Mouse (Mus musculus) gonadal fat pad, adult 2 months (tissue): ENCODE measurements around the gene Brinp1. TPM values are rescaled to one million over a fixed set of nuclear protein-coding genes. Genes with fewer than 3 reads are reported as not detected.

Experiments
- DNase-seq: peaks from one replicate; pipeline ENCODE4 v3.0.0-alpha.2; 2012; ENCODE audit warnings: low read depth
- polyA plus RNA-seq: library from polyadenylated mRNA; depleted of rRNA; stranded (reverse); fragments of >200 nt; gene quantifications from 2 replicates; pipeline ENCODE4 v1.2.3, GENCODE M21; 2012; rRNA removed

Gene Brinp1
- polyA plus RNA-seq, result 0.09 and 0.19 TPM in 2 replicates

DNA sequence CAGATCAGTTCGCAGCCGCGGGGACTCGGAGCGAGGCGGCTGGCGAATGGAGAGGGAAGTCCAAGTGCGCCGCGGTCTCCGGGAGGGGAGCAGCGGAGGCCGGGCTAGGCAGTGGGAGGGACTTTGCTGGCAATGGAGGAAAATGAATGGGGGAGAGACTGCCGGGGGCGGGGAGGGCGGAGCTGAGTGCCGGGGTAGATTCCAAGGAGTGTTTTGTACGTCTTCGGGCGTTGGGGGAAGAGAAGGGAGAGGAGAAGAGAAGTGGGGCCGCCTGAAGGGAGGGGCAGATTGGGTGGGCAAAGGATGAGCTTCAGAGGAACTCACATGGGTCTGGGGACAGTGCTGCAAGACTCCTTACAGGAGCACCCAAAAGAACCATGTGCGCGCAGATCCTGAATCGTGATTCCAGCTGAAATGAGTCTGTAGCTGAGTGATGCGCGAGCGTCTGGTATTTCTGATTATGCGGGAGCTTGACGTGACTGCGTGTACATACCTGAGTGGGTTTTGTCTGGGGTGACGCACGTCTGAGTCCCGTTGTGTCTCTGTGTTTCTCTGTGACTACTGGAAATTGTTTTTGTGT, at the start of gene Brinp1:
Gene Brinp1 (minus strand): TSS at position 76 of the 580 bp plus-strand sequence.
- DNase-seq, result no peak

- no peak for DNase-seq
Observed at GRCm38 (mm10) chr4:68957265-68957664, 3.1 kb upstream of the Brinp1 start.

DNA sequence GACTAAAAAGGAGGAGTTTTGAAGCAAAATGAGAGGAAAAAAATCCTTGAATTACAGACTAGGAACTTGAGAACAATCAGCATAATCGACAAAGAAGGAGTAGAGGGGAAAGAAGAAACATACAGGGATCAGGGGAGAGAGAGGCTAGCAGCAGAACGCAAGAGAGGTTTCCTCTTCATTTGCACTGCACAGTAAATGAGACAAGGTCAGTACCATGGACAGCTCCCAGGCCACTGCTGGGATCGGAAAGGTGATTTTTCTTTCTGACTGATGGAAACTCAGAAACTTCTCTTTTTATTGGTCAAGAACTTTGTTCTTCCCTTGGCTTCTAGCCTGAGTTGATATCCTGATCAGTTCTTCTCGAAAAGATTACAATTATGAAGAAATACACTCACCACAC, 1.4 kb upstream of the Brinp1 start:
- no peak for DNase-seq

- no peak for DNase-seq
Observed at GRCm38 (mm10) chr4:68953667-68954321, 403 bp downstream of the Brinp1 start.

- no peak for DNase-seq
Observed at GRCm38 (mm10) chr4:68953131-68953551, 1.1 kb downstream of the Brinp1 start.

DNA sequence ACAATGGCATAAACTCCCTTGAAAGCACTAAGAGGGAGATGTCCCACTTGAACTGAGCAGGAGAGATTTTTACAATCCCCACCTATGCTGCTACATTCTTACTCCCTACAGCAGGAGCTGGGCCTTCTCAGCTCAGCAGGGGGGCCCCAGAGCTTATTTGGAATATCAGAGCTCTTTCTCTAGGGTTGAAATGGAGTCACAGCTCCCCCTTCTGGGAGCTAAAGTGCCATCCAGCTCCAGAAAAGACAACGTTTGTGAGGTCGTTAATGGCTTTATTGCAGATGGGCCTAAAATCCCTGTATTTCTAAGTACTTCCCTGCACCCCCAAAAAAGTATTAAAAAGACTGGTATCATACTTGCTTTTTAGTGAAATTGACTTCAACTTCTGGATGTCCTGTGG, 3.6 kb downstream of the Brinp1 start:
- no peak for DNase-seq

DNA sequence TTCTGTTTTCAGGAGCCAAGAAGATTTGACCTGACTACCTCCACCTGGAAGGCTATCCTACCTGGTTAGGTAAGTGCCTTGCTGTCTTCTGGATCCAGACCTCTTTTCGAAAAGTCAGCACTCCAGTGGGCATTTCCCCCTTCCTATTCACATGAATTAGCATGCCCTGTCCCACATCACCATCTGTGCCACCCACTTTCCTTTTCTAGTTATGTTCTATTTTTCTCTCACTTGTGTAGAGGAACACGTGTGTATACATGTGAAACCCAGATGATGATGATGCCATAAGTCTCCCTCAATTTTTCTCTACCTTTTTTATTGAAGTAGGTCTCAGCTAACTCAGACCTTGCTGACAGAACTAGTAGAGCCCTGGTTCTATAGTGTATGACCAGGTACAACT, 11.3 kb downstream of the Brinp1 start:
- DNase-seq, result no peak

DNA sequence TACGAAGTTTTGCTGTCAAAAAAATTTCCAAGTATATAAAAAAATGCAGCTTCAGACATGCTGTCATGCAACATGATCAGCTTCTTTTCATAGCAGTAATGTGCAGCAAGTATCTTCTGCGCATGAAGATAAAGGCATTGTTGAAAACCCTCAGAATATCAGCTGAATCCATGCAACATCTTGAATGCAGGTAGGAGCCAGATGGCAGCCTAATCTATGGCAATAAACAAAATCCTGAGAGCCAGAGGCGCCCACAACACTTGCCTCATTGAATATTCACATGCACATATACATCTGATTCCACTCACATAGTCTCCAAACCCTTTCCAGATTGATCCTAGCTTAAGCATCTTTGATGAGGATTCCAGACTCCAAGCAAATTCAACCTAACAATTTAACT, 24.2 kb downstream of the Brinp1 start:
- no peak for DNase-seq

GRCm38 (mm10) chr4:68926091-68926490, 28.1 kb downstream of the Brinp1 start:
- DNase-seq, result no peak

GRCm38 (mm10) chr4:68922944-68923343, 31.3 kb downstream of the Brinp1 start:
- no peak for DNase-seq

DNA sequence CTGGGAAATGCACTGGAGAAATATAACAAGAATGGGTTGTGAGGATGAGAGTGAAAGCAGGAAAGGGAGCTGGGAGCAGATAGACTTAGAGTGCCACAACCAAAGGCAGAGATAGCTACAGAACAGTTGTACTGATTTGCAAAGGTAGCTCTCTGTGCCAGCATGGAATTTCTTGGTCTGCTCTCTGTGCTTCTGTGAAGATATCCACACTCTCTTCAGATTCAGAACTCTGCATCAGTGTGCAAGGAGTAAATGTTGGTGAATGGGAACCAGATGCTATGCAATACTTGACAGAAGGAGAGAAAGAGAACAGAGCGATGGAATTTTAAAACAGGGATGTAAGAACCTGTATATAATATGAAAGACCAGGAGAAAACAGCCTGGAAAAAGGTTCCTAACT, 31.7 kb downstream of the Brinp1 start:
- DNase-seq, result no peak

DNA sequence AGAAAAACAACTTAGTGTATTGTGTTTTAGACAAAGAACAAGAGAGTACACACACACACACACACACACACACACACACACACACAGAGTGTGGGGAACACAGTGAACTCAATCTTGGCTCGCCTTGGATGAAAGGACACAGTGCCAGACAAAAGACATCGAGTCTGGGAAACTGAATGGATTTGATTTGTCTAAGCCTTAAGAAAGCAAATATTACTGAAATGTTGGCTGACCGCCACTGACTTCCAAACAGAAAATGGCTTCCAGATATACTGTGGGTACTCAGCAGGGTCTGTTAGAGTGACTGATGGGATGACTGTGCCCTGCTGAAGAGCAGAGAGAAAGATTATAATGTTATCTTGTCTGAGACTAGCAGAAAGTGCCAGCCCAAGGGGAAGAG, 34.1 kb downstream of the Brinp1 start:
- DNase-seq, result no peak

DNA sequence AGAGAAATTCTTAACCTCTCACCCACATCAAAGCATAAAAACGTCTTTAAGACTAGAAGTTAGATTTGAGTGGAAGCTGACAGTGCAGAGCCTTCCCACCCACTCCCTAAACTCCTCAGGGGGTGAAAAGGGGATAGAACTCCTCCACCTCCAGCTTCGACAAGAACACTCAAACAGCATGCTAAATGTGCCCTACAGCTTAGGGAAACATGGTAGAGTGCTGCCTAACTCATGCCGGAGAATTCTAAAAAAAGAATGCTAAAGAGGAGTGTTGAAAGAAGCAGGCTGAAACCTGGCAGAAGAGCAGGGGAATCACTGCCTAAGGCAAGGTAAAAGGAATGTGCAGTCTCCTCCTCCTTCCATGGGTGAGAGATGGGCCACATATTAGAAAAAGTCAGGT, 43.3 kb downstream of the Brinp1 start:
- no peak for DNase-seq

DNA sequence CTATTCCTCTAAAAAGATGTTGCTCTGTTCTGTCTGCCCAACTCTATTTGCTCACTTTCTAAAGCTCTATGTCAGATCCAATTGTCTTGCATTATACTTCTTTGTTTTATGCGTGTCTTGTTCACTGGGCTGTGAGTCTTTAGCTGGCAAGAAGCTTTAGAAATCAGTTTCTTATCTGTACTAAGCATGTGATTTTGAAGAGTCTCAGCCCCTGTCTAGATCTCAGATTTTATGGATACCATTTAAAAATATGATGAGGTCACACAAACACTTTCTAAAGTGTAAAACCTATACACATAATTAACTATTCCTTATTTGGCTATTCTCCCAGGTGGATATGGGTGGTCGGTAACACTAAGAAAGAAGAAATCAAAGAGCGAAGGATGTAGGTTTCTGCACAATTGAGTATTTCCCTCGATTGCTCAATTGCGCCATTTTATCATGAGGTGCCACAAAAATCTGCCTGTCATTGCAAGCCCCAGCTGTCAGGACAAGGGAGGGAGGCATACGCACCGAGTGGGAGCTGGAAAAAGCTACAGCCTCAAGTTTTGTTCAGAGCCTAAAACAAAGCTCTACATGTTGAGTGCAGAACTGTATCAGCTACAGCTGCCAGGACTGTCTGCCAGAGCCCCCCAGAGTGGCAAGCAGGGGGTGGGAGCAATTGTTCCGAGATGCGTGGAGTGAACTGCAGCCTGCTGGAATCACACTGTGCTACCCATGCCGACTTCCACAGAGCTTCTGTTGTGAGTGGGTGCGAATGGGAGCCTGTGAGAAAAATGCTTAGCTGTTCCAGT, 47.6 kb downstream of the Brinp1 start:
- no peak for DNase-seq

GRCm38 (mm10) chr4:68890526-68890925, 63.7 kb downstream of the Brinp1 start:
- DNase-seq, result no peak

- no peak for DNase-seq
Observed at GRCm38 (mm10) chr4:68886276-68886675, 67.9 kb downstream of the Brinp1 start.

DNA sequence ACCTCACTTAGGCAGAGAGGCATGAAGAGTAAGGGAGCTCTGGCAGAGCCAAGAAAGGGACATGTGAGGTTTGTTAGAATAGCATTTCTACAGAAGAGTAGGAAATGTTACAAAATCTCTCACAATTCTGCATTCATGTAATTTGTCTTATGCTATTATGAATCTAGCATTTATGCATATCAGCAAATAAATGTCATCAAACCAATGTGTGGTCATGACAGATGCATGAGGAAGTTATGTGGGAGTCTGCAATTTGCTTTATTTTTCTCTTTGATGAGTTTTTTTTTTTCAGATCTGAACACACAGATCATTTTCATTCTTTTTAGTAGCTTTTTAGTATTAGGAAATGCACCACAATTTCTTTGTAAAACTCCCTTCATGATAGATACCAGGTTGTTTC, 82.2 kb downstream of the Brinp1 start:
- DNase-seq, result no peak

DNA sequence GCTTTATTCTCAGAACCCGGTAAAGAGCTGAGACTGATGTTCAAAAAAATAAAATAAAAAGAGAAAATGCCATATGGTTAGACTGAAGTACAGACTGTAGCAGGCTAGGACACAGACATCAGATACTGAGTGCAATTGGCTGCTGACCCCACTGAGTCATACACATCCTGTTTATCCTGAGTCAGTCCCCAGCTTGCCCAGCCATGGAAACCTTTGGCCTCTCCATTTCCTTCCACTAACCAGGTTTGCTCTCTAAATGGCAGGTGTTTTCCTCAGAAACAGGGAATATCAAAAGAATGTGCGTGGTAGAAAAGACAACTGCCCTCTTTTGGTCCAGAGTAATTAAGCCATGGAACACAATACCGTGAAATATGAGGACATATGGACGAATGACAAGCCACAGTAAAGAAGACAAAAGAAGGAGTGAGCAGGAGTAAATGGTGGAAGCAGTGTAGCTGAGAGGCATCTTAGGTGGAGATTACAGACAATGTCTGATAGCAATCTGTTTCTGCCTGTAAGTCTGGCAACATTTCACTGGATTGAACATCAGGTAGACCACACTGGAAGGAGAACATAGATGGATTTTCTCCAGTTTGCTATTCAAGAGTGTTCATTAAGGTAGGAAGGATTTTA, 88.9 kb downstream of the Brinp1 start:
- no peak for DNase-seq

DNA sequence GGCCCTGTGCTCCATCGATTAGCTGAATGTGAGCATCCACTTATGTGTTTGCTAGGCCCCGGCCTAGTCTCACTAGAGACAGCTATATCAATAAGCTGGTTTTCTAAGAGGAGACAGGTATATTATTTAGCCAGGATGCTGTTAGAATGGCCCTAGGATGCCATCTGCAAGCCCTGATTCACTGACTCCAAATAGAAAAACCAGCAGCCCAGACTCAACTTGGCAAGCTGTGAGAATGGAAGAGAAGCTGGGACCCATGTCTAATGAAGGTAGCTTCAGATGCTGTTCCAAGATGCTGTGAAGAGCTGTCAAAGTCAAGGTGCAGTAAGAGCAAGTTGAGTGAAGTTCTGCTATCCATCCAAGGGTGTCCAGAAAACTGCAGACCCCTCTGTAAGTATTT, 89.5 kb downstream of the Brinp1 start:
- DNase-seq, result no peak

DNA sequence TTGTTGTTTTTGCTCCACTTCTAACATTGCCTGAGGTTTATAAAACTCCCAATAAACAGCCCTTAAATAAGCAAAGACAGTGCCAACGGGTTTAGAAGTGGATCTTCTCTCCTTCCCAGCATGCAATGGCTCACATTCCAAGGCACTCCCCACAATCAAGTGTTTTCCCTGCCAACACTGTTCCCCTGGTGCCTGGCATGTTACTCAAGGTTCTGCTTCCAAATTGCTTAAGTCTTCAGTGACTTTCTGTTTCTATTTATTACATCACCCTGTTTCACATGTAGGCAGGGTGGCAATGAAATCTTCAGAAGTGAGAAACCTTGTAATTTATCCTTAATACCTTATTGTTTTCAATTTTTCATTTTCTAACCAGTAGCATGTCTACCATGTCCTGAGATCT, 97.3 kb downstream of the Brinp1 start:
- DNase-seq, result no peak

DNA sequence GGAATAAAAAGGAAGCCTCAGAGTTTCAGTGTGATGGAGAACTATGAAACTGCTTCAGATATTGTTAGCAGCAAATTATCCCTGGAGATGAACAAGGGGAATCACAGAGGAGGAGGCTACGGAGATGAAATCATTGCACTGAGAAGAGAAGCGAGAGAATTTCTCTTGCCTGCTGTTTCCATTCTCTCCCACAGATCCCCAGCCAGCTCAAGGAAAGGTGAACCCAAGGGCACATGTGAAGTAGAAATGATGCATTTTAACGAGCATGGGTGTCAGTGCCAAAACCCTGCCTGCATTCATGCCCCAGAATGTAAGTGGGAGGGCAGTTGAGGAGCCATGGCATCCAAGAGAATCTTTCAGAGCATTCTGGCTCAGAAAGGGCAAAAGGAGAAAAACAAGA, 104.5 kb downstream of the Brinp1 start:
- DNase-seq, result no peak

GRCm38 (mm10) chr4:68846976-68847375, 107.2 kb downstream of the Brinp1 start:
- DNase-seq, result no peak

- DNase-seq, result no peak
Observed at GRCm38 (mm10) chr4:68845964-68846363, 108.2 kb downstream of the Brinp1 start.
